ENCODE assay signal across 13 mouse cellular contexts in genomic region chr19:40733409-40733808, GRCm38 (mm10). TPM values are rescaled to one million over a fixed set of nuclear protein-coding genes. Genes with fewer than 3 reads are reported as not detected.
"Had no signal": no experiment of that assay in that cellular context is flagged by ENCODE, and none has a peak within 500 bp of the region (broad histone marks: within the 10 kb centered on the region; RNA-seq: fewer than 3 reads in every experiment).

No protein-coding gene starts in this region.

- H3K27me3 ChIP-seq: kidney, embryonic 15.5 days; limb, embryonic 15.5 days; liver, embryonic 12.5 days; lung, embryonic 15.5 days; neural tube, embryonic 12.5 days; stomach, embryonic 15.5 days had no signal

- DNase-seq: kidney, adult 2 months; kidney, postnatal 14 days; retina, postnatal 1 day; right cerebral cortex, postnatal 4 days; thymus, postnatal 36 days had no signal

- H3K27ac ChIP-seq: kidney, embryonic 15.5 days; limb, embryonic 15.5 days; liver, embryonic 12.5 days; lung, embryonic 15.5 days; neural tube, embryonic 12.5 days; stomach, embryonic 15.5 days had no signal

- H3K9ac ChIP-seq: kidney, embryonic 15.5 days; limb, embryonic 15.5 days; liver, embryonic 12.5 days; lung, embryonic 15.5 days; neural tube, embryonic 12.5 days; stomach, embryonic 15.5 days had no signal

- H3K36me3 ChIP-seq: kidney, embryonic 15.5 days; limb, embryonic 15.5 days; liver, embryonic 12.5 days; lung, embryonic 15.5 days; neural tube, embryonic 12.5 days; stomach, embryonic 15.5 days had no signal

- H3K4me3 ChIP-seq: kidney, embryonic 15.5 days; limb, embryonic 15.5 days; liver, embryonic 12.5 days; lung, embryonic 15.5 days; neural tube, embryonic 12.5 days; stomach, embryonic 15.5 days had no signal

- H3K9me3 ChIP-seq: kidney, embryonic 15.5 days; limb, embryonic 15.5 days; liver, embryonic 12.5 days; lung, embryonic 15.5 days; neural tube, embryonic 12.5 days; stomach, embryonic 15.5 days had no signal

- ATAC-seq: intestine, embryonic 16.5 days; liver, embryonic 12.5 days had no signal

- H3K4me2 ChIP-seq: kidney, embryonic 15.5 days; limb, embryonic 15.5 days; liver, embryonic 12.5 days; lung, embryonic 15.5 days; neural tube, embryonic 12.5 days; stomach, embryonic 15.5 days had no signal

RNA-seq across cellular contexts. Expression of gene Cc2d2b, which starts 15.1 kb away (rescaled TPM):
- polyA plus RNA-seq: intestine, embryonic 16.5 days; kidney, adult 2 months; large intestine, adult 2 months had no signal
